Mouse (Mus musculus) cerebellum, adult 2 months (tissue): Measurements from ENCODE around the gene Chst5.

Experiments used
- CTCF ChIP-seq: fragments of 200-500 bp; IDR thresholded peaks from 2 replicates; pipeline ENCODE4 v1.5.1; 2011; ENCODE audit warnings: low read depth, mild to moderate bottlenecking, control low read depth, low read length, moderate library complexity, borderline replicate concordance; ENCODE audit not compliant: insufficient read depth
- POLR2A ChIP-seq: fragments of 200-500 bp; IDR thresholded peaks from 2 replicates; pipeline ENCODE4 v1.6.1; 2011; ENCODE audit warnings: low read length, control low read depth, borderline replicate concordance; ENCODE audit not compliant: insufficient read depth

DNA sequence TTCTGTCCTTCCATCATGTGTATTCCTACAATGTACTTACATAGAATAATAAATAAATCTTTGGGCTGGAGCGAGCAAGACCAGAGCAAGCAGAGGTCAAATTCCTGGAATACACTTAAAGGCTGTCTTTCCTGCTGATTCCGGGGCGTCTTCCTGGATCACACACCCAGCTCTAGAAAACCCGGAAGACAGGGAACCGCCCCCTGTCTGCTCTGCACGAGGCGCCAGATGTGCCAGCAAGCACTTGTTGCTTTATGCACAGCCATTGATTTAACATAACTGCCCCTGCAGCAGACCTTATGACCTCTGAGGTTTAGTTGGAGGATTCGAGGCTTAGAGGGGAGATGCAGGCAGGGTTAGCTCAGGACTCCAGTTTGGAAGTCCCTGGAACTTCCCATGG, 18.3 kb downstream of the Chst5 start:
- TF ChIP-seq POLR2A (no peak), CTCF (no peak)
